Mouse (Mus musculus) stomach, postnatal 0 days (tissue): ENCODE data around the gene Palld. TPM values are rescaled to one million over a fixed set of nuclear protein-coding genes. Genes with fewer than 3 reads are reported as not detected.

Experiments used
- ATAC-seq: fragments of 200-750 bp; cut with Nextera tagmentation; 2 replicates; pipeline ENCODE4 v1.8.0; 2017; ENCODE audit not compliant: low FRiP score, low TSS enrichment
- DNase-seq: peaks from one replicate; pipeline ENCODE4 v3.0.0-alpha.2; 2016; ENCODE audit warnings: low spot score
- H3K27ac ChIP-seq: fragments of 300-500 bp; sonication (generic); replicated peaks from 2 replicates; pipeline ENCODE4 v1.5.1; 2014; ENCODE audit warnings: mild to moderate bottlenecking, control low read depth
- H3K27me3 ChIP-seq: fragments of 300-500 bp; sonication (generic); 2 replicates; pipeline ENCODE4 v1.6.1; 2014; ENCODE audit warnings: low read length; ENCODE audit not compliant: control insufficient read depth, insufficient read depth
- H3K36me3 ChIP-seq: fragments of 300-500 bp; sonication (generic); 2 replicates; pipeline ENCODE4 v1.6.1; 2014; ENCODE audit warnings: low read length, mixed read lengths; ENCODE audit not compliant: control insufficient read depth, insufficient read depth
- H3K4me1 ChIP-seq: fragments of 300-500 bp; sonication (generic); replicated peaks from 2 replicates; pipeline ENCODE4 v1.6.1; 2014; ENCODE audit warnings: antibody characterized with exemption; ENCODE audit not compliant: control insufficient read depth, insufficient read depth
- H3K4me2 ChIP-seq: fragments of 300-500 bp; sonication (generic); replicated peaks from 2 replicates; pipeline ENCODE4 v1.6.1; 2014; ENCODE audit warnings: low read depth, mild to moderate bottlenecking, control low read depth, moderate library complexity
- H3K4me3 ChIP-seq: fragments of 300-500 bp; sonication (generic); 2 replicates; pipeline ENCODE4 v1.5.1; 2014; ENCODE audit warnings: low read depth, low read length, control low read depth
- H3K9ac ChIP-seq: fragments of 300-500 bp; sonication (generic); 2 replicates; pipeline ENCODE4 v1.6.1; 2014; ENCODE audit warnings: mild to moderate bottlenecking, low read length, control low read depth, mixed read lengths
- H3K9me3 ChIP-seq: fragments of 300-500 bp; sonication (generic); 2 replicates; pipeline ENCODE4 v1.6.1; 2016; ENCODE audit warnings: low read length; ENCODE audit not compliant: control insufficient read depth
- CTCF ChIP-seq: IDR thresholded peaks from 2 replicates; pipeline ENCODE4 v1.5.1; 2016; ENCODE audit warnings: antibody characterized with exemption, low read depth, mild to moderate bottlenecking, moderate library complexity
- EP300 ChIP-seq: optimal IDR thresholded peaks from 2 replicates; pipeline ENCODE3; 2016; ENCODE audit warnings: antibody characterized with exemption
- WGBS: fragments of 180-500 bp; shearing (Covaris S2); extraction: QIAGEN DNeasy Blood & Tissue Kit; methylation state at CpG from one replicate; pipeline ENCODE4 v1.1.7; 2014; 5-methylcytosine and 5-hydroxymethylcytosine counted together
- polyA plus RNA-seq: library from polyadenylated mRNA; unstranded; fragments of >200 nt; fragmentation: Nextera tagmentation; extraction: Ambion mirVana; gene quantifications from 2 replicates; pipeline ENCODE4 v1.2.1, GENCODE M21; 2015

The Palld gene
- polyA plus RNA-seq, 1 experiment from 2014 or later, result 71.0 TPM

DNA sequence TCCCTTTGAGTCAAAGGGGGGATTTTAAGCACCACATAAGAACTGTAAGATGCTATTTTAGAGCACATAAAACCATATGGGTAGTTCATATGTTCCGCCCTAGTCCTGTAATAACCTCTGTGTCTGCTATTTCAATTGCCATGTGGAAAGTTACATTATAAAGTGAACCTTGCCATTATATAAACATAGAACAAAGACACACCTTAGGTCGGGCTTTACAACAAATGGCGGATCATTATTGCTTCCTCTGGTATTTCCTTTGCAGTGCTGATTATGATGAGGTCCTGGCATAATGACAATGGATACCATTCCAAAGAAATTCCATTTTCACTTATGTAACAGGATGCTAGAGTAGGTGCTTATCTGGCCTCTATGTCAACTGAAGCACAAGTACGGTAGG is 70.5 kb downstream of the Palld start:
- Histone ChIP-seq H3K9me3 (no peaks in the 10 kb centered on the region), H3K36me3 (no peaks in the 10 kb centered on the region), H3K27me3 (no peaks in the 10 kb centered on the region), H3K4me1 (no peaks in the 10 kb centered on the region), H3K4me2 (no peak overlapping the region), H3K9ac (no peak overlapping the region), H3K27ac (no peak overlapping the region), H3K4me3 (no peak overlapping the region)
- TF ChIP-seq EP300 (no peak), CTCF (no peak)
- DNase-seq, result no peak
- 63% methylated on average over 4 of the region's 4 CpGs for WGBS
- no peak for ATAC-seq

DNA sequence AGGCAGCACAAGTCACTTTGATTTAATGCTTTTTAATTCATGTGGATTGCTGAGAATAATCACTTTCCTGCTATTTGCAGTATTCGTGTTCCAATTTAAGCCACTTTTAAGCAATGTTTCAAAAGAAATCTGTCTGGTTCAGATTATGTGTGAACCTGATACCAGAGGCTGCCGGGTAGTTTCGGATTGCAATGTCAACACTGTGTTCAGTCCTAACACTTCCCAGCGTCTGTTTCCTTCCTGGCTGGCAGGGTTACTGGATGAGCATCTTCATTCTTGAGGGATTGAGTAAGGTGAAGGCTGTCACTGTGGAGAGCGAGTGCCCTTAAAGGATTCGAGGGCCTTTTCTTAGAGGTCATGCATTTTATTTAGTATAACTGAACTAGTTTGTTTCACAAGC is 71.7 kb downstream of the Palld start:
- WGBS, result 22% methylated on average over 6 of the region's 6 CpGs
- H3K4me3 ChIP-seq, result no peak overlapping the region
- no peak overlapping the region for H3K9ac ChIP-seq
- no peak overlapping the region for H3K27ac ChIP-seq
- no peaks in the 10 kb centered on the region for H3K9me3 ChIP-seq
- ATAC-seq (peak; percentile 51; the same call in 1 of the 2 replicates), DNase-seq (peak; percentile 27)
- TF ChIP-seq EP300 (no peak), CTCF (no peak)
- no peak overlapping the region for H3K4me2 ChIP-seq
- H3K36me3 ChIP-seq, result no peaks in the 10 kb centered on the region
- H3K4me1 ChIP-seq, result no peaks in the 10 kb centered on the region
- no peaks in the 10 kb centered on the region for H3K27me3 ChIP-seq

DNA sequence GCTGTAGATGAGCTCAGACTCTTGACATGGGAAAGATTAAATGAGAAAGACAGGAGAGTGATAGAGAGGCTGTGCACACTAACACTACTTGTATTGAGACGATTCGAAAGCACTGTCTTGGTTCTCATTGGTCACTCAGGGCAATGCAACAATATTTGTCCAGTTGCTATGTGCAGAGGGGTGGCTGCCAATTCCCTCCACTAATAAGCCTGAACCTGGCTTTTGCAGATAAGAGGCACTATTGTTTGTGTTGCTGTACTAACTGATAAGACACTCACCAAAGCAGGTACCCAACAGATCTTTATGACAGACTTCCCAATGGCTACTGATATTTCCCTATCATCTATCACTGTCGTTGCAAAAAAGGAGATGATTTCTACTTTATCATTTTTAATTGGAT is 77.9 kb downstream of the Palld start:
- TF ChIP-seq CTCF, result no peak
- no peak for TF ChIP-seq EP300
- Histone ChIP-seq H3K4me1 (no peaks in the 10 kb centered on the region), H3K27ac (no peak overlapping the region), H3K36me3 (no peaks in the 10 kb centered on the region), H3K9me3 (no peaks in the 10 kb centered on the region), H3K27me3 (no peaks in the 10 kb centered on the region), H3K4me3 (no peak overlapping the region), H3K9ac (no peak overlapping the region), H3K4me2 (peak overlapping the region; percentile 14; the same call in 1 of the 2 replicates)
- WGBS, result 52% methylated on average over 3 of the region's 3 CpGs
- DNase-seq (peak; percentile 73), ATAC-seq (peak; percentile 94)

DNA sequence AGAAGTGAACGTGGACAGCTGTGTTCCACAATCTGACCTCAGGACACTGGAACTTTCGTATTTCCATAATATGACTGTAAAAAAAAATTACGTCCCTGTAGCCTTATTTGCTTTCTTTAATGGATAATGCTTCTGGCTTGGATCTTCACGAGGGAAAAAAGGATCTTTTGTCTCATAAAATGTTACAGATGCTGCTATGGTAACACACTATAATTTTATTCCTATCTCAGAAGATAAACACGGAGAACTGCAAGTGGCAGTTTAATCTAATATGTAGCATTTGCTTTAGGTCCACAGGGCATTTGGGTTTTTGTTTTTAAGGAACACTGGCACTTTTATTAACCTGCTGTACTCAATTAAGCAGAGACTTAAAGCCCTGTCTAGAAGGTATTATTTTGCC is 79.3 kb downstream of the Palld start:
- no peak overlapping the region for H3K4me3 ChIP-seq
- ATAC-seq (no peak), DNase-seq (no peak)
- WGBS, result 38% methylated on average over 5 of the region's 5 CpGs
- TF ChIP-seq CTCF (no peak), EP300 (no peak)
- H3K27me3 ChIP-seq, result no peaks in the 10 kb centered on the region
- H3K27ac ChIP-seq, result no peak overlapping the region
- H3K9me3 ChIP-seq, result no peaks in the 10 kb centered on the region
- H3K36me3 ChIP-seq, result no peaks in the 10 kb centered on the region
- H3K4me1 ChIP-seq, result no peaks in the 10 kb centered on the region
- peak overlapping the region; percentile 23; the same call in 1 of the 2 replicates for H3K4me2 ChIP-seq
- no peak overlapping the region for H3K9ac ChIP-seq

DNA sequence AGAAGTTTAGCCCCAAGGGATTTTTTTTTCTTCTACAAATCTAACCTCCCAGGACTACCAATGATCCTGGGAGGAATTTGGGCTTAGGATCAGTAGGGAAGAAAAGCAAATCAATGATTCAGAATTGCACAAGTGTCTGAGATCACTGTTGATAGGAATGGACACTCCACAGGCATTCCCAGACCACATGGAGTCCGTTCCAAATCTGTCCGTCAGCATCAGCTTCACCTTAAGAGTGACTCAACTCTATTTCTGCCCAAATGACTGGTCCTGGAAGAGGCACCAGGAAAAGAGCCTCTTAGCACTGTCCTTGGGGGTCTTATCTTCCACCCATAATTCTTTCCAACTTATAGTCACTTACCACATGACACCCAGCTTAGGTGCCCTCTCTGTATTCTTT is 98.7 kb downstream of the Palld start:
- H3K4me3 ChIP-seq, result no peak overlapping the region
- H3K4me2 ChIP-seq, result no peak overlapping the region
- ATAC-seq, result no peak
- H3K27me3 ChIP-seq, result no peaks in the 10 kb centered on the region
- TF ChIP-seq EP300 (no peak), CTCF (no peak)
- no peaks in the 10 kb centered on the region for H3K4me1 ChIP-seq
- no peak overlapping the region for H3K9ac ChIP-seq
- 80% methylated on average over 2 of the region's 2 CpGs for WGBS
- H3K36me3 ChIP-seq, result no peaks in the 10 kb centered on the region
- H3K27ac ChIP-seq, result no peak overlapping the region
- DNase-seq, result no peak
- no peaks in the 10 kb centered on the region for H3K9me3 ChIP-seq

DNA sequence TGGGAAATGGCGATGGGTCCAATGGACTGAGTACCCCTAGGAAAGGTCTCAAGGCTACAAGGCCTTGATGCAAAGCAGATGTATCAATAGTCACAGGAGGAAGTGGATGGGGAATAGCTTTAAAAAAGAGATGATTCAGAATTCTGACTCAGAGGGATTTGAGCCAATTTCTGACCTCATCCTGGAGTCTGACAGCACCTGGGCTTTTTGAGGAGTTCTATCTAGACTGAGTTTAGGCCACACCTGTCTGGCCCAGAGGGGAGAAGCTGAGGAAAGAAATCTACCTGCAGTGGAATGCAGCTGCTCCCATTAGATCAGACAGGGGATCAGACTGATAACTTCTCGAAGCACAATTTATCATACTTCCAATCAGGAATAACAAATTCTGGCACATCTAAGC is 99.7 kb downstream of the Palld start:
- ATAC-seq, result peak; percentile 42; the same call in 1 of the 2 replicates
- Histone ChIP-seq H3K9me3 (no peaks in the 10 kb centered on the region), H3K27ac (no peak overlapping the region), H3K4me2 (no peak overlapping the region), H3K4me1 (no peaks in the 10 kb centered on the region), H3K27me3 (no peaks in the 10 kb centered on the region), H3K9ac (no peak overlapping the region), H3K36me3 (no peaks in the 10 kb centered on the region), H3K4me3 (no peak overlapping the region)
- TF ChIP-seq CTCF (no peak), EP300 (no peak)
- no peak for DNase-seq
- WGBS, result 71% methylated on average over 2 of the region's 2 CpGs
